Mouse (Mus musculus) liver, postnatal 0 days (tissue): ENCODE measurements around the gene Hist1h3i. TPM values are rescaled to one million over a fixed set of nuclear protein-coding genes. Genes with fewer than 3 reads are reported as not detected.
"Not testable (repeated sequence)": the region's sequence is repeated elsewhere in the genome, so short reads cannot be mapped to it uniquely, and the experiment has no call there.

Experiments used
- ATAC-seq: fragments of 200-750 bp; cut with Nextera tagmentation; 2 replicates; pipeline ENCODE4 v1.8.0; 2017; ENCODE audit warnings: mild to moderate bottlenecking, moderate library complexity
- DNase-seq: peaks from one replicate; pipeline ENCODE4 v3.0.0-alpha.2; 2016
- H3K27ac ChIP-seq: fragments of 300-500 bp; sonication (generic); 2 replicates; pipeline ENCODE4 v1.5.1; 2014; ENCODE audit warnings: antibody characterized with exemption, moderate library complexity, mild to moderate bottlenecking, low read depth
- H3K27me3 ChIP-seq: fragments of 300-500 bp; sonication (generic); 2 replicates; pipeline ENCODE4 v1.6.1; 2014; ENCODE audit warnings: low read length, control low read depth, mixed read lengths; ENCODE audit not compliant: insufficient read depth
- H3K36me3 ChIP-seq: fragments of 300-500 bp; sonication (generic); replicated peaks from 2 replicates; pipeline ENCODE4 v1.6.1; 2014; ENCODE audit warnings: mild to moderate bottlenecking, control low read depth, low read length, moderate library complexity, mixed read lengths; ENCODE audit not compliant: insufficient read depth
- H3K4me1 ChIP-seq: fragments of 300-500 bp; sonication (generic); 2 replicates; pipeline ENCODE4 v1.6.1; 2014; ENCODE audit warnings: antibody characterized with exemption, mild to moderate bottlenecking, control low read depth; ENCODE audit not compliant: insufficient read depth
- H3K4me2 ChIP-seq: fragments of 300-500 bp; sonication (generic); 2 replicates; pipeline ENCODE4 v1.6.1; 2014; ENCODE audit warnings: low read depth, mild to moderate bottlenecking, low read length, moderate library complexity, mixed read lengths
- H3K4me3 ChIP-seq: fragments of 300-500 bp; sonication (generic); 2 replicates; pipeline ENCODE4 v1.5.1; 2014; ENCODE audit warnings: low read depth, low read length
- H3K9ac ChIP-seq: fragments of 300-500 bp; sonication (generic); replicated peaks from 2 replicates; pipeline ENCODE4 v1.6.1; 2014; ENCODE audit warnings: mild to moderate bottlenecking, moderate library complexity
- H3K9me3 ChIP-seq: fragments of 300-500 bp; sonication (generic); 2 replicates; pipeline ENCODE4 v1.6.1; 2016; ENCODE audit warnings: mild to moderate bottlenecking, control low read depth, low read length, mixed read lengths
- CTCF ChIP-seq: sonication (generic); IDR thresholded peaks from 2 replicates; pipeline ENCODE4 v1.5.1; 2016; ENCODE audit warnings: antibody characterized with exemption, low read depth
- EP300 ChIP-seq: IDR thresholded peaks from 2 replicates; pipeline ENCODE4 v1.6.1; 2016; ENCODE audit warnings: antibody characterized with exemption, low read depth, mild to moderate bottlenecking
- WGBS: fragments of 180-500 bp; shearing (Covaris S2); extraction: QIAGEN DNeasy Blood & Tissue Kit; methylation state at CpG from one replicate; pipeline ENCODE4 v1.1.7; 2014; ENCODE audit not compliant: insufficient replicate concordance; 5-methylcytosine and 5-hydroxymethylcytosine counted together
- polyA plus RNA-seq: library from polyadenylated mRNA; unstranded; fragments of >200 nt; fragmentation: Nextera tagmentation; extraction: Ambion mirVana; gene quantifications from 2 replicates; pipeline ENCODE4 v1.2.1, GENCODE M21; 2015

The Hist1h3i gene
- polyA plus RNA-seq, 1 experiment from 2014 or later, result 107 TPM

DNA sequence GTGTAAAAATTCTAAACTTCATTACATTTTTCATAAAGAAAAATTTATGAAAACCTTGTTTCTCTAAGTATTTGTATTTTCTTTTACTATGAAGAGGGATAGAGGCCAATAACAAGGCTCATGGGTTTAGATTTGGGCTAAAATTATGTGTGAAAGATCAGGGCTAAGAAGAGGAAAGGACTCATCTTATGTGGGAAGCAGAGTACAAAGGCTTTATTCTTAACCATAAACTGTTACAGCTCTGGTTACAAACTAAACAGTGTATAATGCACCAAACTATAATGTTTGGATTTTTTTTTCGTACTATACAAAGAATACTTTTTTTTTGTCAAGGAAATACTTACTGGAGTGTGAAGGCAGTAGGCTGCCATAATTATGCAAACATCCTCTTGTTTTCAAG, 27.5 kb downstream of the Hist1h3i start:
- Histone ChIP-seq H3K36me3 (no peaks in the 10 kb centered on the region), H3K9ac (no peak overlapping the region), H3K4me2 (peak overlapping the region; percentile 70), H3K27me3 (no peaks in the 10 kb centered on the region), H3K27ac (peak overlapping the region; percentile 83), H3K9me3 (no peaks in the 10 kb centered on the region), H3K4me1 (peaks cover 10% of the 10 kb centered on the region), H3K4me3 (peak overlapping the region; percentile 46)
- TF ChIP-seq CTCF (no peak), EP300 (no peak)
- 78% methylated on average over 1 of the region's 1 CpGs for WGBS
- DNase-seq, result no peak
- no peak for ATAC-seq

DNA sequence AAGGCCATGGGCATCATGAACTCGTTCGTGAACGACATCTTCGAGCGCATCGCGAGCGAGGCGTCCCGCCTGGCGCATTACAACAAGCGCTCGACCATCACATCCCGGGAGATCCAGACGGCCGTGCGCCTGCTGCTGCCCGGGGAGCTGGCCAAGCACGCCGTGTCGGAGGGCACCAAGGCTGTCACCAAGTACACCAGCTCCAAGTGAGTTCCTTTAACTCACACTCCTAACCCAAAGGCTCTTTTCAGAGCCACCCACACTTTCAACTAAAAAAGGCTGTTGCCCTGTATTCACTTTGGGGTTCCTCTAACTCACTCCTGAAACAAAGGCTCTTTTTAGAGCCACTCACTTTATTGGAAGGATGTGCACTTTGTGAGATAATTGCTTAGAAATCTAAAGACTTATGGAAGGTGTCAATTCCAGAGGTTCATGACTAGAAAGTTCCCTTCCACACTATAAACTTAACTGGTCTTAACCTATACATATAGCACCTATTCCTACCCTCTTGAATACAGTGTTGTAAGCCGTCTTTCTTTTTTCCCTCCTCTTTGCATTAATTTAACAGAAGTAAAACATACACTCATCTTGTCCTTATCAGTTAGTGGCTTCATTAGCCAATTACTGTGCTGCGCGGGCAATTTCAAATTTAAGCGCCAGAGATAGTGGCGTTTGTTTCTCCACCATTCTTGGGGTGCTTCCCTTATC, 28.7 kb downstream of the Hist1h3i start:
- peak overlapping the region; percentile 46 for H3K4me3 ChIP-seq
- WGBS, result under 1% methylated on average over 15 of the region's 26 CpGs
- not testable (repeated sequence) for H3K36me3 ChIP-seq, H3K9me3 ChIP-seq, H3K27me3 ChIP-seq
- peak; percentile 75; the same call in 1 of the 2 replicates for TF ChIP-seq EP300
- ATAC-seq (peak; percentile 1; the same call in 1 of the 2 replicates), DNase-seq (peak; percentile 76)
- H3K9ac ChIP-seq, result peak overlapping the region; percentile 60
- peak overlapping the region; percentile 98 for H3K27ac ChIP-seq
- H3K4me2 ChIP-seq, result peak overlapping the region; percentile 70
- H3K4me1 ChIP-seq, result peaks cover 13% of the 10 kb centered on the region

GRCm38 (mm10) chr13:21753524-21754285, 29.5 kb downstream of the Hist1h3i start, which contains the start of the genes Hist1h2ak and Hist1h2bn:
Gene Hist1h2ak, minus strand, starts transcription at chr13:21753827.
Gene Hist1h2bn, plus strand, starts transcription at chr13:21754123.
- H3K36me3 ChIP-seq, H3K9me3 ChIP-seq, H3K27me3 ChIP-seq: not testable (repeated sequence)
- TF ChIP-seq CTCF (peak; percentile 41), EP300 (peak; percentile 82)
- H3K4me2 ChIP-seq, result peak within 1 kb of the TSS; percentile 70
- H3K4me1 ChIP-seq, result peaks cover 15% of the 10 kb centered on the region
- peak within 1 kb of the TSS; percentile 46 for H3K4me3 ChIP-seq
- peak within 1 kb of the TSS; percentile 98 for H3K27ac ChIP-seq
- under 1% methylated on average over 42 of the region's 50 CpGs for WGBS
- H3K9ac ChIP-seq, result peak within 1 kb of the TSS; percentile 78
- peak; percentile 80 for DNase-seq
- ATAC-seq, result peak; percentile 89

GRCm38 (mm10) chr13:21753051-21753523, 30.1 kb downstream of the Hist1h3i start:
- ATAC-seq (no peak), DNase-seq (no peak)
- H3K4me2 ChIP-seq, result peak overlapping the region; percentile 67
- no peaks in the 10 kb centered on the region for H3K36me3 ChIP-seq
- peaks cover 15% of the 10 kb centered on the region for H3K4me1 ChIP-seq
- peak overlapping the region; percentile 98 for H3K27ac ChIP-seq
- no peaks in the 10 kb centered on the region for H3K27me3 ChIP-seq
- peak overlapping the region; percentile 78 for H3K9ac ChIP-seq
- no peaks in the 10 kb centered on the region for H3K9me3 ChIP-seq
- WGBS, result 3% methylated on average over 10 of the region's 10 CpGs
- TF ChIP-seq CTCF (no peak), EP300 (no peak)
- peak overlapping the region; percentile 46 for H3K4me3 ChIP-seq

GRCm38 (mm10) chr13:21752356-21752755, 30.8 kb downstream of the Hist1h3i start:
- peak overlapping the region; percentile 46 for H3K4me3 ChIP-seq
- H3K27ac ChIP-seq, result peak overlapping the region; percentile 98
- peak overlapping the region; percentile 67 for H3K4me2 ChIP-seq
- peaks cover 3% of the 10 kb centered on the region; the same call in 1 of the 2 replicates for H3K36me3 ChIP-seq
- WGBS, result 43% methylated on average over 3 of the region's 3 CpGs
- DNase-seq, result peak; percentile 34
- no peaks in the 10 kb centered on the region for H3K9me3 ChIP-seq
- ATAC-seq, result no peak
- H3K9ac ChIP-seq, result peak overlapping the region; percentile 78
- H3K27me3 ChIP-seq, result no peaks in the 10 kb centered on the region
- peaks cover 17% of the 10 kb centered on the region for H3K4me1 ChIP-seq
- TF ChIP-seq CTCF, result no peak
- no peak for TF ChIP-seq EP300

- no peaks in the 10 kb centered on the region for H3K27me3 ChIP-seq
- TF ChIP-seq EP300 (no peak), CTCF (no peak)
- ATAC-seq (no peak), DNase-seq (no peak)
- H3K9ac ChIP-seq, result peak overlapping the region; percentile 78
- WGBS, result 50% methylated on average over 3 of the region's 3 CpGs
- peaks cover 19% of the 10 kb centered on the region for H3K4me1 ChIP-seq
- peaks cover 6% of the 10 kb centered on the region; the same call in 1 of the 2 replicates for H3K36me3 ChIP-seq
- peak overlapping the region; percentile 67 for H3K4me2 ChIP-seq
- peak overlapping the region; percentile 98 for H3K27ac ChIP-seq
- no peaks in the 10 kb centered on the region for H3K9me3 ChIP-seq
- peak overlapping the region; percentile 46 for H3K4me3 ChIP-seq
Measured at GRCm38 (mm10) chr13:21751827-21752226, 31.3 kb downstream of the Hist1h3i start.
